Mouse (Mus musculus): Measurements from ENCODE around the gene Bmi1. TPM values are rescaled to one million over a fixed set of nuclear protein-coding genes. Genes with fewer than 3 reads are reported as not detected.

Gene Bmi1
- total RNA-seq (2015; ENCODE audit: low replicate concordance) (10.8 and 11.5 TPM in 2 replicates), total RNA-seq (2017; ENCODE audit: low replicate concordance) (5.3 and 14.9 TPM in 2 replicates)

GRCm38 (mm10) chr2:18676936-18677491, at the start of gene Bmi1:
Gene Bmi1, plus strand, starts transcription at chr2:18677018.
- ATAC-seq (replicated peaks; ENCODE audit: low FRiP score, poor library complexity, severe bottlenecking): no peak

DNA sequence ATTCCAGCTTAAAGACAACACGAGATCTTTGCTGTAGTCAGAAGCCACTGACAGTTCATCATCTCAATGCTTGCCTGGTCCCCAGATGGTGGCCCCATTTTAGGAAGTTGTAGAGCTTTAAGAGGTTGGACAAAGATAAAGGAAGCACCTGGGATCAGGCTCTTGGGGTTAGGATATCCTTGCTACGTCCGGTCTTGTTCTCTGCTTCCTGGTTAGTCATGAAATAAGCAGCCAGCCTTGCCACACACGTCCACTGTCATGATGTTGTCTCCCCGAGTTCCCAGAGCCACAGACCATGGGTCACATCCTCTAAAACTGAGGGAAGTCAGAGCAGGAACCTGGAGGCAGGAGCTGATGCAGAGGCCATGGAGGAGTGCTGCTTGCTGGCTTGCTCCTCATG, 46.3 kb upstream of the Bmi1 start:
- no peak for ATAC-seq (replicated peaks; ENCODE audit: low FRiP score, poor library complexity, severe bottlenecking)

DNA sequence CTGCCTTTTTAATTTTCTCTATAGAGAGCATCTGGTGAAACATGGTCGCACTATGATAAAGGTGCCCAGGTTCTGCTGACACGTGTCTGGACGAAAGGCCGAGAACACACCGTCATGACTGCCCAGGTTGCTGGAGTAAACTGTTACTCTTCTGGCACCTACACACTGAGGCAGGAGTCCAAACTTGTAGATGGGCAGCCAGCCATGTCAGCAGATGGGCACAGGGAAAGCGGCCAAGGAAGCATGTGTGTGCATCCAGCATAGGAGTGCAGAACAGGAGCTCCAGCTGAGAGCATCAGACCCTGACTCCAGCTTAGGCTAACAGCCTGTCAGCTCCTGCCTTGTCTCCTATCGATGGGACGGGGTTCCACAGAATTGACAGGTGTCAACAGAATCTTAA, 41.8 kb upstream of the Bmi1 start:
- ATAC-seq (replicated peaks; ENCODE audit: low FRiP score, poor library complexity, severe bottlenecking): no peak

DNA sequence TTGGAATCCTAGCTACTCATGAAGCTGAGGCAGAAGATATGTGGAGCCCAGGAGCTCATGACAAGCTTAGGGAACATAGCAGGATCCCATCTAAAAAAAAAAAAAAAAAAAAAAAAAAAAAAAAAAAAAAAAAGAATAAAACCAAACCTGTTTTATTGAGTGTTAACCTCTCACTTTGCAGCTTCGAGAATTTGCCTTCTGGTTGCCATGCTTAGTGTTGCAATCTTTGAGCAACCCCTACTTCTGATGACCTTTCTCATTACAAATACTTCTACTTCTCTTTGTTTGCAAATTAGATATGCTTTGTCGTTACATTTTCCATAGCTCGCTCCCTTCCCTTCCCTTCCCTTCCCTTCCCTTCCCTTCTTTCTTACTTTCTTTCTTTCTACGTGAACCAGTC, 28.3 kb upstream of the Bmi1 start:
- ATAC-seq (replicated peaks; ENCODE audit: low FRiP score, poor library complexity, severe bottlenecking): no peak

- ATAC-seq (replicated peaks; ENCODE audit: low FRiP score, poor library complexity, severe bottlenecking): no peak
Observed at GRCm38 (mm10) chr2:18654821-18655220, 22.0 kb upstream of the Bmi1 start.

- ATAC-seq (replicated peaks; ENCODE audit: low FRiP score, poor library complexity, severe bottlenecking): no peak
Observed at GRCm38 (mm10) chr2:18664003-18664402, 12.8 kb upstream of the Bmi1 start.

DNA sequence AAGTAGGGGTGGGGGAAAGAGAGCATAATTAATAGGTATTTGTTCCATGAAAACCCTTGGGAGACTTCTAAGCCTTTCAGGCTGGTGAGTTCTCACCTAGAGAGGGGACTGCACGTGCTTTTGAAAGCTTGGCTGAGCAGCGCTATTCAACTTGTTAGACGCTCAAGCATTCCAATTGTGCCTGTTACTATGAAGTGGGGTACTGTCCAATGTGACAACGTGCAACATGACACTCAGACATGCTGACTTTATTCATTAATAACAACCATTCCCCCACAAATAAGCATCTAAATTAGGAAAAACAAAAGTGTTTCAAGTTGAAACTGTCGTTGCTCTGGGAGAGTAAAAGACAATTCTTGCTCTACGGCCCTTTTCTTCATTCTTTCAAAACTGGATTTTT, 5.8 kb upstream of the Bmi1 start:
- no peak for ATAC-seq (replicated peaks; ENCODE audit: low FRiP score, poor library complexity, severe bottlenecking)

DNA sequence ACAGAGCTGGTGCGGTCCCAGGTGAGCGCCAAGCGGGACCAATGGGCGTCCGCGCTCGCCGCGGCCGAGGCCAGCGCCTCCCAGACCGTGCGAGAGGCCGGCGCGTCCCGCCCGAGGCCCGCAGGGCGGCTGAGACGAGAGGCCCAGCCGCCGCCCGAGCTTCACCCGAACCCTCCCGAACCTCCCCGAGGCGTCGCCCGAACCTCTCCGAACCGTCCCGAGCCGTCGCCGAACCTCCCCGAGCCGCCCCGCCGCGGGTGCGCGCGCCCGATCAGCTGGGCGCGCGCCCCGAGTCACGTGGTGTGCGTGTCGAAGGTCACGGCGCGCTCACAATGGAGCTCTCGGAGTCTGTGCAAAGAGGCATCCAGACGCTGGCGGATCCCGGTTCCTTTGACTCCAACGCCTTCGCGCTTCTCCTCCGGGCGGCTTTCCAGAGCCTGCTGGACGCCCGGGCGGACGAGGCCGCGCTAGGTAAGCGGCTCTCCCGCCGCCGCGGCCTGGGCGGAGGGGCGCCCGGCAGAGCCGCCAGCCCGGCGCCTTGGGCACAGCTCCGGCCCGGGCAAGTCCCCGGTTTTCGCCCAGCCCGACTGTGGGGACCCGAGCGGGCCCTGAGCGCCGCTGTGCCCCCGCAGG, 4.6 kb upstream of the Bmi1 start, which contains the start of gene Commd3:
Gene Commd3, plus strand, starts transcription at position 252 of the 633 bp plus-strand sequence.
- ATAC-seq (replicated peaks; ENCODE audit: low FRiP score, poor library complexity, severe bottlenecking): peak; percentile 95

- peak; percentile 22 for ATAC-seq (replicated peaks; ENCODE audit: low FRiP score, poor library complexity, severe bottlenecking)
Observed at GRCm38 (mm10) chr2:18672766-18673164, 4.1 kb upstream of the Bmi1 start.

GRCm38 (mm10) chr2:18673766-18674165, 3.1 kb upstream of the Bmi1 start:
- ATAC-seq (replicated peaks; ENCODE audit: low FRiP score, poor library complexity, severe bottlenecking): no peak

DNA sequence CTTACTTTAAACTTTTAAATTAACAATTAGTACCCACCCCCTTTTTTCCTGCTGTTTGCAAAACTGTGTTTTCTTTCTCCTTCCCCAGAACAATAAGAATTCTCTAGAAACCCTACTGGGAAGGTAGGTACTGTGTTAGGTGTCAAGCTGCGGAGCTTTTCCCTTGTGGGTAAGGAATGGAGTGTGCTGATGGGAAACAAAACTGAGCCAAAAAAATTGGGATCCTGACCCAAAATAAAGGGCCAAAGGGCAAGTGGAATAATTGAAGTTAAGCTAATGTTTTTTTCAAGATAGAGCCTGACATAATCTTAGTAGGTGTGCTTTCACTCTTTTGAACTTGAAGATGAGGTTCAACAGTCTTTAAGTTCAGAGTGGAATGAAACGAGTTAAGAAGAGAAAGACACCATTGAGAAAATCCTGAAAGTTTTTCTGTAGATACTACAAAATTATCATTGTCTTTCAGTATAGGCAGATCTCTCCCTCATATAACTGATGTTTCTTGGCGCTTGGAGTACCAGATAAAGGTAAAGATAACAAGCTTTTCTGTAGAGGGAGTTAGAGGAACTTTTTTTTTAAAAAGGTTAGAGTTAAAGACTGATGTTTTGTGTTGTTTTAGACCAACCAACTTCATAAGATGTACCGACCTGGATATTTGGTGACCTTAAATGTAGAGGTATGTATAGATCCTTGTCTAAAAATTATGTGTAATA, 2.5 kb upstream of the Bmi1 start:
- no peak for ATAC-seq (replicated peaks; ENCODE audit: low FRiP score, poor library complexity, severe bottlenecking)

DNA sequence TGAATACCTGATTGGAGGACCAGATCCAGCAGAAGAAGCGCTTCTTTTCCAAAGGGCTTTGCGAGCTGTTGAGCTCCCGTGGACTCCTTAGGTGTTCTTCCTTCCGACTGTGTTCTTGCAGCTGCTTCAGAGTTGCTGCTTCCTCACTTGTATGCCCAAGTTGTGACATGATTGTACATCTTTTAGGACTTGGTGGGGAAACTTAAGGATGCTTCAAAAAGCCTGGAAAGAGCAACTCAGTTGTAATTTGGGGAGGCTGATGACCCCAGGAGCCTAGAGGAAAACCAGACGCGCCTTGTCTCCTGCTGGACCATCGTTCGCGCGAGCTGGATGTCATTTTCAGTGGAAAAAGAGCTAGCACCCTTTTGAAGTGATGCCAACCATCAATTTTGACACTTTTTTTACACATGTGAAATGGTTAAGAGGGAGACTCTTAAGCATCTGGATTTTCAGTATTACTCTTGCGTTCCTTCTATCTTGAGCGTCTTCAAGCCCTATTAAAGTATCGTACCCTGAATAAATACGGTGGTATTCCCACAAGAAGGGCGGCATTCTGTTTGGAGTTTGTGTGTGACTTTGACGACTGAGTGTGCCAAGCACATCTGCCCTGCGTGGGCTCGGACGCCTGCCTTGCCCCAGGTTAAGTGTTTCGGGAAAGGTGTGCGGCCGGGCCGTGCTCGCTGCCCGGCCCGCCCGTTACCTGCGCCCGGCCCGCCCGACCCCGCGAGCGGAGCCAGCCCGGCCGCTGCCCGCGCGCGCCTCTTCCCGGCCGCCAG, 949 bp upstream of the Bmi1 start:
- no peak for ATAC-seq (replicated peaks; ENCODE audit: low FRiP score, poor library complexity, severe bottlenecking)

DNA sequence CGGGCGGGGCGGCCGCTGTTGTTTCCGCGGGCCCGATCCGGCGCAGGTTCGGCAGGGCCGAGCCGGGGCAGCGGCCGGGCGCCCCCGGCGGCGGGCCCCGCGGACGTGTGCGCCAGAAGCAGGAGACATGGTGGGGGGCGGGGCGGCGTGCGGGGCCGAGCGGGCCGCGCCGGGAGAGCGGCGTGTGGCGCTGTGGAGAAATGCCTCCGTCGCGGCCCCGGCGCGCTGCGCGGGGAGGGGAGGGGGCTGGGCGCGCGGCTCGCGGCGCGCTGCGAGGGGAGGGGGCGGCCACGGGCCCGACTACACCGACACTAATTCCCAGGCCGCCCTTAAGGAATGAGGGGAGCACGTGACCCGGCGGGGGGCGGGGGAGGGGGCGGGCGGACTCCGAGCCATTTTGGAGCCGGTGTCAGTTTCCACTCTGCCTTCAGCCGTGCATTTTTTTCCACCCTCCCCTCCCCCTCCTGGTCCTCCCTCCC, 322 bp upstream of the Bmi1 start:
- no peak for ATAC-seq (replicated peaks; ENCODE audit: low FRiP score, poor library complexity, severe bottlenecking)

DNA sequence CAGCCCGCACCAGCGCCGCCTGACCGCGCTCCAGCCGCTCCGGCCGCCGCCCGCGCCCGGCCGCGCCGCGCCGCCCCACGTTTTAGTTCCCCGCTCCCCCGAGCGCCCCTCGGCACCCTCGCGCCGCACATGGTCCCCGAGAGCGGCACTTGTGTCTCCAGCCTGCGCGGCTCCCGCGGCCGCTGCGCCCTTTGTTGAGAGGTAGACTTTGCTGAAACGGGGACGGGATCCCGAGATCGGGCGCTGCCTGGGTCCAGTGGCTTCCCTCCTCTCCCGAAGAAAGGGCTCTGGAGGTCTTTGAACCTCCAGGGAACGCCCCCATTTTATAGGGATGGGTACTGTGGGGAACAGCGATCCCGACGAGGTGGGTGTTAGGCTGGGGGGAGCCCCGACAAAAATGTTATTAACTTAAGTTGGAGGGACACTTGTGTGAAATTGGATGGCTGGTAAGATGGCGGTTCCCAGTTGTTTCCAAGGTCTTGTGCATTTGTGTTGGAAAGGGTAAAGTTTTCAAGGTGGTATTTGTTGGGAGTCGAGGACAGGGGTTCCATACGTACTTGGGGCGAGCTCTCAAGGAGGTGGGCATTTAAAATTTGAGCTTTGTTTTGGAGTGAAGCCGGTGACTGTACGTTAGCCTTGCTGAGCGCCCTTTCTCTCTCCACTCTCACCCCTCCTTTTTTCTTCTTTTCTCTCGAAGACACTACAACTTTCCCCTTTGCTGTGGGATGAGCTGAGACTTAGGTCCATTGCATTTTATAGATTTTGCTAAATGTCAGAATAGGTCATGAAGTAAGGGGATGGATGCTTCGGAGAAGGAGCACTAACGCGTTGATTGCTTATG, 1.0 kb downstream of the Bmi1 start:
- 0 out of 2 replicates have a peak, but pooled peaks have one; percentile 21 for ATAC-seq (replicated peaks; ENCODE audit: low FRiP score, poor library complexity, severe bottlenecking)

DNA sequence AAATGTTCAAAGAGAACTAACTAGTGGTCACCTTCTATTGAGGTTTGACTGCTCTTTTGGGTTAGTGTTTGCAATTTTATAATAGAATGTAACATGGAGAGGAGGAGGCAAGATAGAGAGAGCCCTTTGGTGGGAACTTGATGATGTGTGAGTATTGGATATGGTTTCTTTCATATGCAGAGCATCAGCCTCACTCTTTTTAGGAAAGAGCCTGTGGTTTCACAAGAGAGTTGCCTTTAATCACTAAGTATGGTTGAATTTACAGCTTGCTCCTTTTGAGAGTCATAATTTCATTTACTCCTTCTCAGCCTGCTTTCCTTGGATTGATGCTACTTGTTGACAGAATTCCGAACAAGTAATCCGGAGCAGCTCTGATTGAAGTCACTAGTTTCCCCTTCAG, 2.9 kb downstream of the Bmi1 start:
- no peak for ATAC-seq (replicated peaks; ENCODE audit: low FRiP score, poor library complexity, severe bottlenecking)

DNA sequence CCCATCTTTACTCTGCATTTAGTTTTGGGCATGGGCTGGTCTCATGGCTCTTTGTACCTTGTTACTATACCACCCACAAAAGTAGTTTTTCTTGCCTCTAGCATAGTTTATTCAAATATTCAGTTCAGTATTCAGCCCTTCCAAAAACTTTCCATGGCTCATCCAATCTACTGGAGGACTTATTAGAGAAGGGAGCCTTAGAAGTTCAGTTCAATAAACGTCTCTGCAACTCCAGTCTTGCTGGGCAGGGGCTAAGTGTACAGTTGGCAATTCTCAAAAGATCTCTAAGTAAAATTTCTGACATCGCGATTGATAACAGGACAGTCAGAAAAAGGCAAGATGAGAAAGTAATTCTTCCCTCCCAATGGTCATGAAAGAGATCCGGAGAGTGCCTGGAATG, 3.7 kb downstream of the Bmi1 start:
- ATAC-seq (replicated peaks; ENCODE audit: low FRiP score, poor library complexity, severe bottlenecking): no peak

DNA sequence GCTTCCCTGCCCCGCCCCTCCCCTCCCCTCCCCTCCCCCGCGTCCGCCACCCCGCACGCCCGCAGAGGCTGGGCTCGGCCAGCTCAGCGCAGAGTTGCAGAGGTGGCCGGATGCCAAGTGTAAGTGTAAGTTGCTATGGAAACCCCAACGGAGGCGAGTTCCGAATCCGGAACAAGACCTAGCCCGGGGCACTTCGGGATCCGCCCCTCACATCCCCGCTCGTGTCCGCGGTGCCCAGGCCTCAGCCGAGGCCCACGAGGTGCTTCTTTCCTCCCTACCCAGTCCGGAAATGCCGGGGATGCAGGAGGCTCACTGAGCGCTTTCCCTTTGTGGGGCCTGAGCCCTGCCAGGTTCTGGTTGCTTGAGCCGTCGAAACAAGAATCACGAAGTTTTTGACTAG, 4.1 kb downstream of the Bmi1 start:
- ATAC-seq (replicated peaks; ENCODE audit: low FRiP score, poor library complexity, severe bottlenecking): 0 out of 2 replicates have a peak, but pooled peaks have one; percentile 30

DNA sequence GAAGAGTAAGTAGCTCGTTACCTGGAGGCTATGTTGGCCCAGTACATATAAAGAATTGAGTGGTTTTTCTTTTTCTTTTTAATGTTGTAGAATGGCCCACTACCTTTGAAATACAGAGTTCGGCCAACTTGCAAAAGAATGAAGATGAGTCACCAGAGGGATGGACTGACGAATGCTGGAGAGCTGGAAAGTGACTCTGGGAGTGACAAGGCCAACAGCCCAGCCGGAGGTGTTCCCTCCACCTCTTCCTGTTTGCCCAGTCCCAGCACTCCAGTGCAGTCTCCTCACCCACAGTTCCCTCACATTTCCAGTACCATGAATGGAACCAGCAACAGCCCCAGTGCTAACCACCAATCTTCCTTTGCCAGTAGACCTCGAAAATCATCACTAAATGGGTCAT, 7.2 kb downstream of the Bmi1 start:
- ATAC-seq (replicated peaks; ENCODE audit: low FRiP score, poor library complexity, severe bottlenecking): no peak

DNA sequence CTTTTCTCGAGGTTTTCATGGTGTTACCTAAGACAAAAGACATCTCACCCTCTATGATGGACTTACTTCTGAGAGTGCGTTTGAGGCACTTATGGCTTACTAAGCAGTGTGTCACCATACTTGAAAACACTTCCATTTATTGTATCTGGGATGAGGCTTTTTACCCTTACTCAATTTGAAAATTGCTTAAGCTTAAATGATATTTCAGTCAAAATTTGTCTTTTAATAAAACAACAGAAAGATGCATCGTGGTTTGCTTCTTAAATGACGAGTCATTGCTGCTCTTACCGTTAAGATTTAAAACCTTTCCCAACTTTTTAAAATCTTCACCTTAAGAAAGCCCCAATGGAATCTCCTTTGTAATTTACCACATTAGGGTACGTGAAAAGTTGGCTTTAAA, 9.6 kb downstream of the Bmi1 start:
- ATAC-seq (replicated peaks; ENCODE audit: low FRiP score, poor library complexity, severe bottlenecking): no peak
